ENCODE assay signal across 11 mouse cellular contexts in genomic region chr8:70615894-70616293, GRCm38 (mm10). TPM values are rescaled to one million over a fixed set of nuclear protein-coding genes. Genes with fewer than 3 reads are reported as not detected.
DNase-seq lines count a peak whose midpoint lies in the region; ATAC-seq and TF ChIP-seq lines count a peak whose summit lies in the region.
"Had no signal": no experiment of that assay in that cellular context is flagged by ENCODE, and none has a peak within 500 bp of the region (broad histone marks: within the 10 kb centered on the region; RNA-seq: fewer than 3 reads in every experiment).

TSS of gene Lrrc25 (plus strand) at chr8:70616155.

- WGBS in lung, postnatal 0 days = 76% methylated on average over 3 of the region's 3 CpGs
- 6% methylated on average over 3 of the region's 3 CpGs for WGBS in bone marrow, adult 2 months

- H3K9ac ChIP-seq in lung, postnatal 0 days (replicated peaks; ENCODE audit: low read depth) = no peak within 1 kb of the TSS

- DNase-seq in lung, postnatal 0 days (ENCODE audit: low spot score) = peak; percentile 16
- no peak for DNase-seq in lung, adult 18-20 months
- DNase-seq in testis, postnatal 14 days (ENCODE audit: low spot score) = no peak
- no peak for DNase-seq in gastrocnemius, postnatal 36 days
- DNase-seq: embryo, embryonic 11 days; kidney, adult 11 months; right cerebral cortex, postnatal 4 days had no signal

- no peaks in the 10 kb centered on the region for H3K27me3 ChIP-seq in lung, postnatal 0 days (replicated peaks; ENCODE audit: insufficient read depth, low read length)

- no peak for TF ChIP-seq EP300 in lung, postnatal 0 days (IDR thresholded peaks at IDR 0.05)

- TF ChIP-seq POLR2A in bone marrow, adult 2 months (IDR thresholded peaks at IDR 0.05; ENCODE audit: borderline replicate concordance, control insufficient read depth, low read depth, low read length) = no peak

- ATAC-seq in lung, postnatal 0 days = no peak
- peak; percentile 7 to 15; a peak in 1 of 4 replicates for ATAC-seq in hematopoietic stem cell, adult 5-6 weeks (replicated peaks in 1 of 2; ENCODE audit: insufficient read depth in 1 of 2, low FRiP score in 2 of 2, low TSS enrichment in 1 of 2, low read depth in 1 of 2, poor library complexity in 2 of 2, severe bottlenecking in 2 of 2)
- ATAC-seq in megakaryocyte progenitor cell, adult 5-6 weeks (replicated peaks; ENCODE audit: poor library complexity) = peak; percentile 5; the same call in 1 of the 2 replicates
- ATAC-seq: activated CD4-positive, CD25-positive, alpha-beta regulatory T cell, adult 4 months had no signal

- H3K4me2 ChIP-seq in lung, postnatal 0 days (replicated peaks; ENCODE audit: low read depth, low read length) = no peak within 1 kb of the TSS

- H3K9me3 ChIP-seq in lung, postnatal 0 days (ENCODE audit: low read length) = no peaks in the 10 kb centered on the region

- no peak within 1 kb of the TSS for H3K27ac ChIP-seq in lung, postnatal 0 days (ENCODE audit: low read length)
- H3K27ac ChIP-seq in bone marrow, adult 2 months (ENCODE audit: control insufficient read depth, insufficient read depth, low read depth, low read length, poor library complexity) = peak within 1 kb of the TSS; percentile 67

- no peaks in the 10 kb centered on the region; the same call in 1 of the 2 replicates for H3K4me1 ChIP-seq in lung, postnatal 0 days (ENCODE audit: insufficient read depth, low read depth, low read length)
- peaks cover 12% of the 10 kb centered on the region for H3K4me1 ChIP-seq in bone marrow, adult 2 months (ENCODE audit: control insufficient read depth, insufficient read depth, low read length)

- H3K36me3 ChIP-seq in lung, postnatal 0 days (ENCODE audit: insufficient read depth, low read length) = no peaks in the 10 kb centered on the region

- no peak for TF ChIP-seq CTCF in lung, postnatal 0 days (IDR thresholded peaks at IDR 0.05)
- no peak for TF ChIP-seq CTCF in bone marrow, adult 2 months (IDR thresholded peaks at IDR 0.05; ENCODE audit: control insufficient read depth, insufficient read depth, low read length)

- 0 out of 2 replicates have a peak within 1 kb of the TSS, but pooled peaks have one; percentile 0 for H3K4me3 ChIP-seq in lung, postnatal 0 days (ENCODE audit: low read depth, low read length)
- H3K4me3 ChIP-seq in bone marrow, adult 2 months (replicated peaks; ENCODE audit: control insufficient read depth, low read depth, low read length) = peak within 1 kb of the TSS; percentile 71

- intact Hi-C loops in gastrocnemius, postnatal 36 days (cut with DNase I) = loop anchor here (5.0 kb wide), 1 partner anchor 36 kb away; no protein-coding TSS in a partner anchor

RNA-seq across cellular contexts. Expression of gene Lrrc25, which starts in this region (rescaled TPM):
- 4.2 TPM in 2 replicates for polyA plus RNA-seq in lung, postnatal 0 days (2015; fragmentation: Nextera tagmentation; extraction: Ambion mirVana)
- 3.4 and 18.8 TPM in 2 replicates for polyA plus RNA-seq in bone marrow, adult 2 months (2011; ENCODE audit: insufficient read depth, insufficient read length, low replicate concordance, missing spikeins)
- total RNA-seq in hematopoietic stem cell, adult 5-6 weeks (2017) = 1.7 and 2.3 TPM in 2 replicates
- 6.2 and 12.9 TPM in 2 replicates for total RNA-seq in megakaryocyte progenitor cell, adult 5-6 weeks (2015)
- total RNA-seq in megakaryocyte progenitor cell, adult 5-6 weeks (2017) = 4.7 and 5.4 TPM in 2 replicates
- total RNA-seq in gastrocnemius, postnatal 36 days (2021) = under 1 TPM; 0.38 to 0.64 TPM
